Mouse (Mus musculus) embryonic fibroblast, embryonic 13.5 days (primary cell): ENCODE measurements around the gene Rab8a.

Source experiments
- CTCF ChIP-seq: IDR thresholded peaks from 2 replicates; pipeline ENCODE4 v1.5.1; 2011; ENCODE audit warnings: mild to moderate bottlenecking, control low read depth, low read length, moderate library complexity, borderline replicate concordance; ENCODE audit not compliant: insufficient read depth
- POLR2A ChIP-seq: IDR thresholded peaks from 2 replicates; pipeline ENCODE4 v1.6.1; 2011; ENCODE audit warnings: low read depth, mild to moderate bottlenecking, control low read depth, low read length, moderate library complexity

DNA sequence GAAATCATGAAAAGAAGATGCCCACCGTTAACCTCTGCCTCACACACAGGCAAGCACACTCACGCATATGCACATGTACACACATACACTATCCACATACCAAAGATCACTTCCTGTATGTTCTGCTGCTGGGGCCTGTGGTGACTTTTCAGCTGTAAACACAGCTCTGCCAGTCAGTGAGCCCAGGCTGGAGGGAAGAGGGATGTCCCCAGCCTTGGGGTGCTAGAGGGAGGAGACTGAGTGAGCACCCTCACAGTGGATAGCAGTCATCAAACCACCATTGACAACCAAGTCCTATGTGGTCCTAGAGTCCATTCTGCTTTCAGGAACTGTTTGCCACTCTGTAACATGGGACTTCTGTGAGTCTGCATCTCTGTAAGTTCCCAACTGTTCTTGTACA, 29.1 kb upstream of the Rab8a start:
- no peak for TF ChIP-seq POLR2A
- TF ChIP-seq CTCF = no peak
